In genomic region chr9:51837716-51838115, GRCm38 (mm10) we compare ENCODE assay signal across 23 mouse cellular contexts.
DNase-seq lines count a peak whose midpoint lies in the region; TF ChIP-seq lines count a peak whose summit lies in the region.
"Had no signal": no experiment of that assay in that cellular context is flagged by ENCODE, and none has a peak within 500 bp of the region (broad histone marks: within the 10 kb centered on the region; RNA-seq: fewer than 3 reads in every experiment).

No protein-coding gene starts in this region.

- no peak for TF ChIP-seq CTCF in left cerebral cortex, adult 2 months (IDR thresholded peaks at IDR 0.05)

- peak; percentile 19 to 25 for DNase-seq in cerebellum, postnatal 10 days
- DNase-seq in cerebellum, adult 18-20 months = no peak
- no peak for DNase-seq in left cerebral cortex, adult 2 months (ENCODE audit: extremely low spot score in 1 of 2, low spot score in 2 of 2)
- no peak for DNase-seq in left cerebral cortex, postnatal 36 days (ENCODE audit: low spot score in 2 of 2)
- DNase-seq in lung, postnatal 14 days = peak; percentile 24
- DNase-seq in thymus, postnatal 4 days = no peak
- no peak for DNase-seq in spleen, postnatal 36 days (ENCODE audit: low spot score in 2 of 2)
- DNase-seq: adrenal gland, postnatal 14 days; cerebellum, postnatal 14 days; gastrocnemius, postnatal 14 days; heart, adult 2 months; heart, postnatal 4 days; kidney, adult 18-20 months; kidney, postnatal 4 days; layer of hippocampus, adult 9-11 months; right cerebral cortex, postnatal 14 days; thymus, postnatal 25 days had no signal

- intact Hi-C loops in left cerebral cortex, adult 2 months (cut with DNase I) = loop anchor here (10.0 kb wide), 1 partner anchor 503 kb away; no protein-coding TSS in a partner anchor
- intact Hi-C loops in left cerebral cortex, postnatal 36 days (cut with DNase I) = no loop called here

- peak overlapping the region; percentile 19; the same call in 1 of the 2 replicates for H3K27ac ChIP-seq in left cerebral cortex, adult 2 months
- H3K27ac ChIP-seq: forebrain, embryonic 10.5 days; heart, adult 2 months; heart, embryonic 15.5 days; hindbrain, embryonic 14.5 days; midbrain, embryonic 10.5 days; neural tube, embryonic 15.5 days; stomach, embryonic 15.5 days had no signal

- no peak overlapping the region for H3K4me3 ChIP-seq in left cerebral cortex, adult 2 months
- H3K4me3 ChIP-seq: forebrain, embryonic 10.5 days; heart, adult 2 months; heart, embryonic 15.5 days; midbrain, embryonic 10.5 days; neural tube, embryonic 15.5 days; stomach, embryonic 15.5 days had no signal

Comparison
In these comparisons a context has a peak if more than half of its experiments do, and no peak if none do; other contexts are left out.
1. DNase-seq: peak in cerebellum, postnatal 10 days (2 of 2) and lung, postnatal 14 days (single experiment); none in cerebellum, adult 18-20 months (0 of 2), left cerebral cortex, adult 2 months (0 of 2), left cerebral cortex, postnatal 36 days (0 of 2), thymus, postnatal 4 days (single experiment) and spleen, postnatal 36 days (0 of 2).